Mouse (Mus musculus): ENCODE measurements at regions not wholly inside any gene's neighbourhood (a gene's known extent, or its start where the extent isn't known, plus 50 kb on each side); places are given as distances from the start of the nearest gene placed in this dataset.

- Histone ChIP-seq H3K4me1 (replicated peaks) (no peaks in the 10 kb centered on the region), H3K4me2 (no peak overlapping the region), H3K9me3 (no peaks in the 10 kb centered on the region), H3K27me3 (no peaks in the 10 kb centered on the region), H3K36me3 (no peaks in the 10 kb centered on the region), H3K27ac (replicated peaks) (0 out of 2 replicates have a peak overlapping the region, but pooled peaks have one; percentile 3), H3K9ac (no peak overlapping the region), H3K4me3 (no peak overlapping the region)
- ATAC-seq (ENCODE audit: low FRiP score, low read depth), result peak; percentile 56; the same call in 1 of the 2 replicates
- WGBS, result 72% methylated on average over 4 of the region's 4 CpGs
Observed at GRCm38 (mm10) chr17:82731561-82731960, 483.5 kb upstream of the Pkdcc start.

GRCm38 (mm10) chr17:82742445-82742844 lies 472.6 kb upstream of the Pkdcc start:
- no peak overlapping the region for H3K27ac ChIP-seq (replicated peaks)
- 91% methylated on average over 1 of the region's 1 CpGs for WGBS
- H3K36me3 ChIP-seq, result no peaks in the 10 kb centered on the region
- H3K27me3 ChIP-seq, result no peaks in the 10 kb centered on the region
- no peak overlapping the region for H3K9ac ChIP-seq
- no peak overlapping the region for H3K4me3 ChIP-seq
- no peaks in the 10 kb centered on the region for H3K9me3 ChIP-seq
- no peak for ATAC-seq (ENCODE audit: low FRiP score, low read depth)
- no peaks in the 10 kb centered on the region for H3K4me1 ChIP-seq (replicated peaks)
- H3K4me2 ChIP-seq, result no peak overlapping the region

DNA sequence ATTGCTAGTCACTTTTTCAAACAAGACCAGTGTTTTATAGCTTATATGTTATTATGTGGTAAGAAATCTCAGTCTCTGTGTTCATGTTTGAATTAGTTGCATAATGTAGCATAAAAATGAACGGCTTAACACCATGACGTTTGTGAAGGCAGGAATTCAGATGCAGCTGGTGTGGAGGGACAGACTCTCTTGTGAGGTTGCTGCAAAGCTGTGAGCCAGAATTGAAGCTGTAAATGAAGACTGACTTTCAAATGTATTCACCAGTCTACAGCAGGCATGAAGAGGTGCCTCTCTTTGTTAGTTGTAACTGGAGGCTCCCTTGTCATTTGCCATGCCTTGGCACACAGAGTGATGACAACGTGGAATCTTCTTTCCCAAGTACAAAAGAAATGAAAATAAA lies 457.7 kb upstream of the Pkdcc start:
- H3K4me1 ChIP-seq (replicated peaks), result no peaks in the 10 kb centered on the region

GRCm38 (mm10) chr17:82779096-82779495 lies 436.0 kb upstream of the Pkdcc start:
- Histone ChIP-seq H3K36me3 (no peaks in the 10 kb centered on the region), H3K9ac (no peak overlapping the region), H3K4me1 (replicated peaks) (no peaks in the 10 kb centered on the region), H3K9me3 (no peaks in the 10 kb centered on the region), H3K4me2 (no peak overlapping the region), H3K4me3 (no peak overlapping the region), H3K27ac (replicated peaks) (no peak overlapping the region), H3K27me3 (no peaks in the 10 kb centered on the region)
- WGBS, result 92% methylated on average over 2 of the region's 2 CpGs
- ATAC-seq (ENCODE audit: low FRiP score, low read depth), result no peak

More for the DNA sequence above, 457.7 kb upstream of the Pkdcc start:
- no peak overlapping the region for H3K4me2 ChIP-seq
- H3K9ac ChIP-seq, result no peak overlapping the region
- WGBS, result 62% methylated on average over 3 of the region's 3 CpGs
- H3K27ac ChIP-seq (replicated peaks), result no peak overlapping the region
- no peak for ATAC-seq (ENCODE audit: low FRiP score, low read depth)
- H3K27me3 ChIP-seq, result no peaks in the 10 kb centered on the region
- H3K4me3 ChIP-seq, result no peak overlapping the region
- H3K36me3 ChIP-seq, result no peaks in the 10 kb centered on the region
- H3K9me3 ChIP-seq, result no peaks in the 10 kb centered on the region

- H3K27ac ChIP-seq (replicated peaks), result no peak overlapping the region
- no peak for ATAC-seq (ENCODE audit: low FRiP score, low read depth)
- no peak overlapping the region for H3K9ac ChIP-seq
- 74% methylated on average over 3 of the region's 3 CpGs for WGBS
- H3K4me3 ChIP-seq, result no peak overlapping the region
- no peak overlapping the region for H3K4me2 ChIP-seq
- H3K27me3 ChIP-seq, result no peaks in the 10 kb centered on the region
- no peaks in the 10 kb centered on the region for H3K36me3 ChIP-seq
- H3K4me1 ChIP-seq (replicated peaks), result no peaks in the 10 kb centered on the region
- H3K9me3 ChIP-seq, result no peaks in the 10 kb centered on the region; the same call in 1 of the 2 replicates
Observed at GRCm38 (mm10) chr17:82822129-82822528, 393.0 kb upstream of the Pkdcc start.

DNA sequence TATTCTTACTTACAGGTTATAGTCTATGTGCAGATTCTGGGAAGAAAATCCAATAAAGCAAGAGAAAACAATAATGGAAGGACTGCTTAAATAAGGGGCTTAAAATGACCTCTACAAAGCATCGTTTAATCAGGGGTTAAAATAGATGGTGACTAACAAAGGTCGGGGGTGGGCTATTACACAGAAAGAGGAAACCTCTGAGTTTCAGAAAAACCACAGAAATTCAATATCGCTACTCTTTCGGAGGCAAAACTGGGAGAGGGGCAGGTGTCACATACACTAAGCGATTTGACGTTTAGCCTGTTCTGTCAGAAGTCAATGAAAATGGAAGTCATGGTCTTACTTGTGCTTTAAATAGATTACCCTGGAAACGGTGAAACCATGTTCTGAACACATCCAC lies 391.0 kb upstream of the Pkdcc start:
- Histone ChIP-seq H3K9me3 (no peaks in the 10 kb centered on the region; the same call in 1 of the 2 replicates), H3K4me2 (no peak overlapping the region), H3K9ac (no peak overlapping the region), H3K4me1 (replicated peaks) (no peaks in the 10 kb centered on the region), H3K4me3 (no peak overlapping the region), H3K36me3 (no peaks in the 10 kb centered on the region), H3K27me3 (no peaks in the 10 kb centered on the region), H3K27ac (replicated peaks) (no peak overlapping the region)
- no peak for ATAC-seq (ENCODE audit: low FRiP score, low read depth)
- 79% methylated on average over 7 of the region's 7 CpGs for WGBS

GRCm38 (mm10) chr17:82824619-82825018 lies 390.5 kb upstream of the Pkdcc start:
- Histone ChIP-seq H3K4me2 (no peak overlapping the region), H3K9ac (no peak overlapping the region), H3K36me3 (no peaks in the 10 kb centered on the region), H3K9me3 (no peaks in the 10 kb centered on the region; the same call in 1 of the 2 replicates), H3K27me3 (no peaks in the 10 kb centered on the region), H3K4me3 (no peak overlapping the region), H3K4me1 (replicated peaks) (no peaks in the 10 kb centered on the region), H3K27ac (replicated peaks) (no peak overlapping the region)
- WGBS, result 88% methylated on average over 6 of the region's 6 CpGs
- ATAC-seq (ENCODE audit: low FRiP score, low read depth), result no peak

GRCm38 (mm10) chr17:82827170-82827569 lies 387.9 kb upstream of the Pkdcc start:
- ATAC-seq (ENCODE audit: low FRiP score, low read depth), result no peak
- Histone ChIP-seq H3K27me3 (no peaks in the 10 kb centered on the region), H3K36me3 (no peaks in the 10 kb centered on the region), H3K27ac (replicated peaks) (no peak overlapping the region), H3K9ac (no peak overlapping the region), H3K4me1 (replicated peaks) (no peaks in the 10 kb centered on the region), H3K4me3 (no peak overlapping the region), H3K9me3 (no peaks in the 10 kb centered on the region; the same call in 1 of the 2 replicates), H3K4me2 (no peak overlapping the region)

DNA sequence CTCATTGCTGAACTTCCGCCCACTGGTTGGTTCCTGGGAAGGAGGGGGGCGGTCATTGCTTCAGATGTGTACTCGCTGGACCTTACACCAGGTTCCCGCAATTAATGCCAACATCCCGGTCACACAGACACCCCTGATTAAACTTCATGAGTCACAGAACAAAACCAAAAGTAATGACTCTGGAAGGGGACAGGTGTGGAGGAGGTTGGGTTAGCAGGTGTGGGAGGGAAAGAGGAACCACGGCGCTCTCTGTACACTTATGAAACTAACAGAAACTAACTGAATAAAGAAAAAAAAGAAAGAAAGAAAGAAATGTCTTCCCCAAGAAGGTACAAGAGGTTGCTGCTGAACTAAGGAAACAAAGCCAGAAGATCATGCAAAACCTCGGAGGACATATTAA lies 387.3 kb upstream of the Pkdcc start:
- H3K4me2 ChIP-seq, result no peak overlapping the region
- H3K27ac ChIP-seq (replicated peaks), result no peak overlapping the region
- H3K27me3 ChIP-seq, result no peaks in the 10 kb centered on the region
- H3K36me3 ChIP-seq, result no peaks in the 10 kb centered on the region
- H3K4me3 ChIP-seq, result no peak overlapping the region
- H3K9me3 ChIP-seq, result no peaks in the 10 kb centered on the region; the same call in 1 of the 2 replicates
- 96% methylated on average over 8 of the region's 8 CpGs for WGBS
- no peaks in the 10 kb centered on the region for H3K4me1 ChIP-seq (replicated peaks)
- ATAC-seq (ENCODE audit: low FRiP score, low read depth), result no peak
- H3K9ac ChIP-seq, result no peak overlapping the region

DNA sequence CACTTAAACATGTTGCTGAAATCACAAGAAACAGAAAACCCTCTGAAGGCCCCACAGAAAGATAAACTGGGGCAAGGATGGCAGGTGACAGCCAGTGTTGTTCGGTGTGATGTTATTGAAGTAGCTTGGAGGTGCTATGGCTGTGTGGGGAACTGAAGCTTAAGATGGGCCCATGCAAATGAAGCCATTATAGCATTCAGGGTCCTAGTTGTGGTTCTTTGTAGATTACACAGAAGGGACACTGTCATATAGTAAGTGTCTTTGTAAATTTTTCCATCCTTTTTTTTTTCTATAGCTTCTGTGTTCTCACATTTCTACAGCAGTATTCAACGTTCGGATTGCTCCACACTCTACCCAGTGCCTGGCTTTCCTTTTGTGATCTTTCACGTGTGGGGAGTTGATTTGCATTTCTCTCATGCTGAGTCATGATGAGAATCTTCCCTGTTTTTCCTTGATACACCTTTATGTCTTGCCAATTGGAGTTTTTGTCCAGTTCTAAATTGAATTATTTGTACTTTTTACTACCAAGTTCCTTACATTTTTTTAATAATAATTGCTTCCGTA lies 386.6 kb upstream of the Pkdcc start:
- ATAC-seq (ENCODE audit: low FRiP score, low read depth), result no peak

DNA sequence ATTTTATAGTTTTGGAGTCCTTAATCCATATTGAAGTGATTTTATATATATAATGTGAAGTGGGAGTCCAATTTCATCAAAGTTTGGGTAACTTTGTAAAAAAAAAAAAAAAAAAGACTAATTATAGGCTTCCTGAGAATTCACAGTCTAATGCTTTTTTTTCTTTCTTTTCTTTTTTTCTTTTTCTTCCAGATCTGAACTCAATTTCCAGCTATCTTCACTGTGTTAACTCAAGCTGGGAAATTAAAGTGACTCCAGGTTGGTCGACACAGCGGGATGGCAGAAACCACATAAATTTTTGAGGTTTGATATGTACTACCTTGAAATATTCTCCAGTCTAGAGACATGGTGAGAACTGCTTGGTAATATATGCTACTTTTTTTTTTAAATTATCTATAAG lies 385.7 kb upstream of the Pkdcc start:
- Histone ChIP-seq H3K4me2 (no peak overlapping the region), H3K27me3 (no peaks in the 10 kb centered on the region), H3K9ac (no peak overlapping the region), H3K4me1 (replicated peaks) (no peaks in the 10 kb centered on the region), H3K9me3 (no peaks in the 10 kb centered on the region; the same call in 1 of the 2 replicates), H3K4me3 (no peak overlapping the region), H3K27ac (replicated peaks) (no peak overlapping the region), H3K36me3 (no peaks in the 10 kb centered on the region)
- ATAC-seq (ENCODE audit: low FRiP score, low read depth), result no peak
- WGBS, result 90% methylated on average over 2 of the region's 2 CpGs

More for the DNA sequence above, 386.6 kb upstream of the Pkdcc start:
- H3K27ac ChIP-seq (replicated peaks), result no peak overlapping the region
- no peaks in the 10 kb centered on the region for H3K27me3 ChIP-seq
- WGBS, result 73% methylated on average over 5 of the region's 5 CpGs
- no peak overlapping the region for H3K4me3 ChIP-seq
- H3K4me2 ChIP-seq, result no peak overlapping the region
- H3K36me3 ChIP-seq, result no peaks in the 10 kb centered on the region
- no peaks in the 10 kb centered on the region; the same call in 1 of the 2 replicates for H3K9me3 ChIP-seq
- no peak overlapping the region for H3K9ac ChIP-seq
- no peaks in the 10 kb centered on the region for H3K4me1 ChIP-seq (replicated peaks)

- Histone ChIP-seq H3K36me3 (no peaks in the 10 kb centered on the region), H3K9ac (no peak overlapping the region), H3K9me3 (no peaks in the 10 kb centered on the region), H3K4me3 (no peak overlapping the region), H3K4me2 (no peak overlapping the region), H3K4me1 (replicated peaks) (no peaks in the 10 kb centered on the region), H3K27ac (replicated peaks) (no peak overlapping the region), H3K27me3 (no peaks in the 10 kb centered on the region)
- 84% methylated on average over 3 of the region's 3 CpGs for WGBS
- no peak for ATAC-seq (ENCODE audit: low FRiP score, low read depth)
Observed at GRCm38 (mm10) chr17:82834177-82834576, 380.9 kb upstream of the Pkdcc start.

DNA sequence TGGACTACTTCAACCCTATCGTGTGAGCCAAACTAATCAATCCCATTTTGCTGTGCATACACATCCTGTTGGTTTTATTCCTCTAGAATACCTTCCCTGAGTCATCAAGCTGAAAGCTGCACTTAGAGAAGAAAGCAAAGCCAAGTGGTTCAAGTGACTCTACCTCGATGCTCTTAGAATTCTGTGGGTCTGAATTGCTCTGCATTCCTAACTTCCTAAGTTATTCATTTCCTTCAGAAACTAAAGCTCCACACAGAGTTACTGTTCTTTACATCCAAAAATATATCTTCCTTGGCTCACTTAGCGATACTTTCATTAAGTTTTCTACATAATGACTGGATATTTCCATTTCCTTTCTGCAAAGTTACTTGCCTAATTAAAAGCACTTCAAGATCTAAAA lies 379.0 kb upstream of the Pkdcc start:
- Histone ChIP-seq H3K9me3 (no peaks in the 10 kb centered on the region), H3K9ac (no peak overlapping the region), H3K4me2 (no peak overlapping the region), H3K4me3 (no peak overlapping the region), H3K36me3 (no peaks in the 10 kb centered on the region), H3K27ac (replicated peaks) (no peak overlapping the region), H3K27me3 (no peaks in the 10 kb centered on the region), H3K4me1 (replicated peaks) (no peaks in the 10 kb centered on the region)
- WGBS, result 90% methylated on average over 3 of the region's 3 CpGs
- ATAC-seq (ENCODE audit: low FRiP score, low read depth), result no peak
